Mouse (Mus musculus): ENCODE measurements around the gene Ctsd.

DNA sequence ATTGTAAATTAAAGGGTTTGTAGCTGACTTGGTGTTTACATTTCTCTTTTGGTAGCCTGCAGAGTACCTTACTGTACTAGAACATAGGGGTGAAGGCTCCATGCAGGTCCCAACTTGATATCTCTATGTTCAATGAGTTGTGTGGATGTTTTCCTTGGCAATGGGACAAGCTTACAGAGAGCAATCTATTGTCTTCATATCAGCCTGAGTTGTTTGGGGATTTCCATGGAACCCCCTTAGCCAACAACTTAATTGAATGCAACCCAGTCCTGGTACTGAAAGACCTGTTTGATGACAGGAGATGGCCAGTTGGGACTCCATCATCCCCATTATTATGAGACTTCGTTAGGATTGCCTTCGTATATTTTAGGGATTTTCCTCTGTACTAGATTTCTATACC is 30.2 kb upstream of the Ctsd start:
- no peak for TF ChIP-seq CTCF (IDR thresholded peaks at IDR 0.05; ENCODE audit: low read depth, low read length)
- TF ChIP-seq TAL1 (conservative IDR thresholded peaks at IDR 0.05; ENCODE audit: low read depth, low read length), result no peak
- TF ChIP-seq GATA1 (IDR thresholded peaks at IDR 0.05; ENCODE audit: borderline replicate concordance, low read length), result no peak
